Mouse (Mus musculus): ENCODE measurements around the gene Sult5a1.

The Sult5a1 gene

GRCm38 (mm10) chr8:123101735-123102685 lies 56.1 kb downstream of the Sult5a1 start, which contains the start of gene Rpl13:
Gene Rpl13, plus strand, starts transcription at chr8:123102350.
- peak; percentile 97 to 98 for DNase-seq (ENCODE audit: low spot score in 2 of 2)

- no peak for DNase-seq (ENCODE audit: low spot score in 2 of 2)
Measured at GRCm38 (mm10) chr8:123101244-123101643, 56.9 kb downstream of the Sult5a1 start.

GRCm38 (mm10) chr8:123100288-123100687 lies 57.8 kb downstream of the Sult5a1 start:
- no peak for DNase-seq (ENCODE audit: low spot score in 2 of 2)

- no peak for DNase-seq (ENCODE audit: low spot score in 2 of 2)
Measured at GRCm38 (mm10) chr8:123097786-123098584, 60.1 kb downstream of the Sult5a1 start.

GRCm38 (mm10) chr8:123097216-123097615 lies 60.9 kb downstream of the Sult5a1 start:
- DNase-seq (ENCODE audit: low spot score in 2 of 2), result no peak

Measured in spleen, postnatal 4 days (tissue).